In genomic region chr17:45592606-45593431, GRCm38 (mm10) we compare ENCODE assay signal across 8 mouse cellular contexts. TPM values are rescaled to one million over a fixed set of nuclear protein-coding genes. Genes with fewer than 3 reads are reported as not detected.
DNase-seq lines count a peak whose midpoint lies in the region; ATAC-seq lines count a peak whose summit lies in the region.

No protein-coding gene starts in this region.

- 56% methylated on average over 8 of the region's 8 CpGs for WGBS in forebrain, embryonic 14.5 days
- 51% methylated on average over 8 of the region's 8 CpGs for WGBS in hindbrain, embryonic 12.5 days
- WGBS in limb, embryonic 15.5 days, result 38% methylated on average over 8 of the region's 8 CpGs
- WGBS in stomach, embryonic 15.5 days, result 42% methylated on average over 8 of the region's 8 CpGs

- peak; percentile 47 for DNase-seq in urinary bladder, postnatal 14 days (ENCODE audit: low spot score)
- DNase-seq in urinary bladder, adult 18-20 months (ENCODE audit: low spot score in 2 of 2), result no peak
- no peak for DNase-seq in forebrain, embryonic 14.5 days (ENCODE audit: low spot score)
- no peak for DNase-seq in left cerebral cortex, adult 9 months (ENCODE audit: low spot score in 2 of 2)
- DNase-seq in layer of hippocampus, postnatal 14 days (ENCODE audit: low spot score in 2 of 2), result no peak

- no peak for ATAC-seq in forebrain, embryonic 14.5 days
- ATAC-seq in hindbrain, embryonic 12.5 days (ENCODE audit: low FRiP score), result no peak
- no peak for ATAC-seq in limb, embryonic 15.5 days (ENCODE audit: insufficient number of reproducible peaks, low FRiP score, low TSS enrichment, low read depth)
- no peak for ATAC-seq in stomach, embryonic 15.5 days (ENCODE audit: insufficient read depth, low FRiP score, low read depth)

- H3K27me3 ChIP-seq in forebrain, embryonic 14.5 days (replicated peaks; ENCODE audit: control insufficient read depth, insufficient read depth, low read length), result peaks cover 4% of the 10 kb centered on the region; the same call in 1 of the 2 replicates
- peaks cover 30% of the 10 kb centered on the region for H3K27me3 ChIP-seq in hindbrain, embryonic 12.5 days
- no peaks in the 10 kb centered on the region for H3K27me3 ChIP-seq in limb, embryonic 15.5 days
- no peaks in the 10 kb centered on the region for H3K27me3 ChIP-seq in stomach, embryonic 15.5 days (replicated peaks)

- H3K9me3 ChIP-seq in forebrain, embryonic 14.5 days (replicated peaks; ENCODE audit: control insufficient read depth, low read length), result no peaks in the 10 kb centered on the region
- no peaks in the 10 kb centered on the region for H3K9me3 ChIP-seq in hindbrain, embryonic 12.5 days (replicated peaks)
- H3K9me3 ChIP-seq in limb, embryonic 15.5 days, result no peaks in the 10 kb centered on the region
- no peaks in the 10 kb centered on the region for H3K9me3 ChIP-seq in stomach, embryonic 15.5 days

- no peaks in the 10 kb centered on the region for H3K36me3 ChIP-seq in forebrain, embryonic 14.5 days (ENCODE audit: control insufficient read depth, insufficient read depth, low read length)
- no peaks in the 10 kb centered on the region for H3K36me3 ChIP-seq in hindbrain, embryonic 12.5 days
- peaks cover 23% of the 10 kb centered on the region for H3K36me3 ChIP-seq in limb, embryonic 15.5 days
- peaks cover 6% of the 10 kb centered on the region; the same call in 1 of the 2 replicates for H3K36me3 ChIP-seq in stomach, embryonic 15.5 days

- peak overlapping the region; percentile 63; the same call in 1 of the 2 replicates for H3K4me2 ChIP-seq in forebrain, embryonic 14.5 days (ENCODE audit: low read length)
- peak overlapping the region; percentile 86 for H3K4me2 ChIP-seq in hindbrain, embryonic 12.5 days (replicated peaks)
- H3K4me2 ChIP-seq in limb, embryonic 15.5 days, result peak overlapping the region; percentile 98
- H3K4me2 ChIP-seq in stomach, embryonic 15.5 days, result peak overlapping the region; percentile 100

- no peak overlapping the region for H3K4me3 ChIP-seq in forebrain, embryonic 14.5 days (ENCODE audit: low read depth, low read length)
- H3K4me3 ChIP-seq in hindbrain, embryonic 12.5 days, result no peak overlapping the region
- peak overlapping the region; percentile 21 for H3K4me3 ChIP-seq in limb, embryonic 15.5 days
- 0 out of 2 replicates have a peak overlapping the region, but pooled peaks have one; percentile 3 for H3K4me3 ChIP-seq in stomach, embryonic 15.5 days (replicated peaks)

- peak overlapping the region; percentile 21; the same call in 1 of the 2 replicates for H3K9ac ChIP-seq in forebrain, embryonic 14.5 days (ENCODE audit: low read length)
- 0 out of 2 replicates have a peak overlapping the region, but pooled peaks have one; percentile 41 for H3K9ac ChIP-seq in hindbrain, embryonic 12.5 days
- H3K9ac ChIP-seq in limb, embryonic 15.5 days, result no peak overlapping the region
- no peak overlapping the region for H3K9ac ChIP-seq in stomach, embryonic 15.5 days

- H3K27ac ChIP-seq in forebrain, embryonic 14.5 days (ENCODE audit: low read depth, low read length), result no peak overlapping the region
- H3K27ac ChIP-seq in hindbrain, embryonic 12.5 days, result no peak overlapping the region
- H3K27ac ChIP-seq in limb, embryonic 15.5 days, result peak overlapping the region; percentile 77
- peak overlapping the region; percentile 31; the same call in 1 of the 2 replicates for H3K27ac ChIP-seq in stomach, embryonic 15.5 days

- H3K4me1 ChIP-seq in forebrain, embryonic 14.5 days (ENCODE audit: control insufficient read depth, insufficient read depth, low read length), result peaks cover 13% of the 10 kb centered on the region; the same call in 1 of the 2 replicates
- H3K4me1 ChIP-seq in hindbrain, embryonic 12.5 days, result peaks cover 44% of the 10 kb centered on the region
- H3K4me1 ChIP-seq in limb, embryonic 15.5 days, result peaks cover 72% of the 10 kb centered on the region
- peaks cover 57% of the 10 kb centered on the region for H3K4me1 ChIP-seq in stomach, embryonic 15.5 days

RNA-seq across cellular contexts. Expression of gene Slc29a1, which starts 6.6 kb away (rescaled TPM):
- polyA plus RNA-seq in forebrain, embryonic 14.5 days (2014; fragmentation: Nextera tagmentation; extraction: Ambion mirVana), result 53.0 and 60.9 TPM in 2 replicates
- polyA plus RNA-seq in hindbrain, embryonic 12.5 days (2016; fragmentation: Nextera tagmentation; extraction: Ambion mirVana), result 44.4 and 47.2 TPM in 2 replicates
- 120 and 140 TPM in 2 replicates for polyA plus RNA-seq in limb, embryonic 15.5 days (2015; fragmentation: Nextera tagmentation; extraction: Ambion mirVana)
- polyA plus RNA-seq in stomach, embryonic 15.5 days (2015; fragmentation: Nextera tagmentation; extraction: Ambion mirVana), result 83.4 and 88.9 TPM in 2 replicates
- 10 to 100 TPM; 17.5 to 22.9 TPM for total RNA-seq in layer of hippocampus, postnatal 14 days (2021)

RNA-seq across cellular contexts. Expression of gene Mymx, which starts 9.1 kb away (rescaled TPM):
- polyA plus RNA-seq in forebrain, embryonic 14.5 days (2014; fragmentation: Nextera tagmentation; extraction: Ambion mirVana), result not detected in 2 replicates
- 1.6 and 5.0 TPM in 2 replicates for polyA plus RNA-seq in hindbrain, embryonic 12.5 days (2016; fragmentation: Nextera tagmentation; extraction: Ambion mirVana)
- 22.9 and 39.7 TPM in 2 replicates for polyA plus RNA-seq in limb, embryonic 15.5 days (2015; fragmentation: Nextera tagmentation; extraction: Ambion mirVana)
- polyA plus RNA-seq in stomach, embryonic 15.5 days (2015; fragmentation: Nextera tagmentation; extraction: Ambion mirVana), result 0.40 and 1.3 TPM in 2 replicates
- total RNA-seq in layer of hippocampus, postnatal 14 days (2021), result not detected

RNA-seq across cellular contexts. Expression of gene Hsp90ab1, which starts 19.7 kb away (rescaled TPM):
- polyA plus RNA-seq in forebrain, embryonic 14.5 days (2014; fragmentation: Nextera tagmentation; extraction: Ambion mirVana), result 1,462 and 1,472 TPM in 2 replicates
- 1,350 and 1,487 TPM in 2 replicates for polyA plus RNA-seq in hindbrain, embryonic 12.5 days (2016; fragmentation: Nextera tagmentation; extraction: Ambion mirVana)
- 1,467 and 1,497 TPM in 2 replicates for polyA plus RNA-seq in limb, embryonic 15.5 days (2015; fragmentation: Nextera tagmentation; extraction: Ambion mirVana)
- 1,532 and 1,551 TPM in 2 replicates for polyA plus RNA-seq in stomach, embryonic 15.5 days (2015; fragmentation: Nextera tagmentation; extraction: Ambion mirVana)
- 1,000 to 10,000 TPM; 1,658 to 1,733 TPM for total RNA-seq in layer of hippocampus, postnatal 14 days (2021)

RNA-seq across cellular contexts. Expression of gene Slc35b2, which starts 29.1 kb away (rescaled TPM):
- polyA plus RNA-seq in forebrain, embryonic 14.5 days (2014; fragmentation: Nextera tagmentation; extraction: Ambion mirVana), result 99.4 and 102 TPM in 2 replicates
- polyA plus RNA-seq in hindbrain, embryonic 12.5 days (2016; fragmentation: Nextera tagmentation; extraction: Ambion mirVana), result 90.6 and 92.4 TPM in 2 replicates
- polyA plus RNA-seq in limb, embryonic 15.5 days (2015; fragmentation: Nextera tagmentation; extraction: Ambion mirVana), result 139 and 142 TPM in 2 replicates
- polyA plus RNA-seq in stomach, embryonic 15.5 days (2015; fragmentation: Nextera tagmentation; extraction: Ambion mirVana), result 115 and 131 TPM in 2 replicates
- total RNA-seq in layer of hippocampus, postnatal 14 days (2021), result 10 to 100 TPM; 47.3 to 52.8 TPM

RNA-seq across cellular contexts. Expression of gene Nfkbie, which starts 37.3 kb away (rescaled TPM):
- 3.3 and 4.1 TPM in 2 replicates for polyA plus RNA-seq in forebrain, embryonic 14.5 days (2014; fragmentation: Nextera tagmentation; extraction: Ambion mirVana)
- 7.0 and 7.7 TPM in 2 replicates for polyA plus RNA-seq in hindbrain, embryonic 12.5 days (2016; fragmentation: Nextera tagmentation; extraction: Ambion mirVana)
- 5.9 and 6.1 TPM in 2 replicates for polyA plus RNA-seq in limb, embryonic 15.5 days (2015; fragmentation: Nextera tagmentation; extraction: Ambion mirVana)
- 4.3 and 4.4 TPM in 2 replicates for polyA plus RNA-seq in stomach, embryonic 15.5 days (2015; fragmentation: Nextera tagmentation; extraction: Ambion mirVana)
- total RNA-seq in layer of hippocampus, postnatal 14 days (2021), result 1 to 10 TPM; 3.4 to 3.6 TPM

Comparison
In these comparisons a context has a peak if more than half of its experiments do, and no peak if none do; other contexts are left out.
1. H3K27ac ChIP-seq: peak in limb, embryonic 15.5 days (single experiment) and stomach, embryonic 15.5 days (single experiment); none in forebrain, embryonic 14.5 days (single experiment) and hindbrain, embryonic 12.5 days (single experiment).
2. H3K4me3 ChIP-seq: peak in limb, embryonic 15.5 days (single experiment) and stomach, embryonic 15.5 days (single experiment); none in forebrain, embryonic 14.5 days (single experiment) and hindbrain, embryonic 12.5 days (single experiment).
3. H3K9ac ChIP-seq: peak in forebrain, embryonic 14.5 days (single experiment) and hindbrain, embryonic 12.5 days (single experiment); none in limb, embryonic 15.5 days (single experiment) and stomach, embryonic 15.5 days (single experiment).
4. Peak in every context shown above with its lines, with median percentiles within 50 percentile points of each other: H3K4me2 ChIP-seq.